In the genomic region with DNA sequence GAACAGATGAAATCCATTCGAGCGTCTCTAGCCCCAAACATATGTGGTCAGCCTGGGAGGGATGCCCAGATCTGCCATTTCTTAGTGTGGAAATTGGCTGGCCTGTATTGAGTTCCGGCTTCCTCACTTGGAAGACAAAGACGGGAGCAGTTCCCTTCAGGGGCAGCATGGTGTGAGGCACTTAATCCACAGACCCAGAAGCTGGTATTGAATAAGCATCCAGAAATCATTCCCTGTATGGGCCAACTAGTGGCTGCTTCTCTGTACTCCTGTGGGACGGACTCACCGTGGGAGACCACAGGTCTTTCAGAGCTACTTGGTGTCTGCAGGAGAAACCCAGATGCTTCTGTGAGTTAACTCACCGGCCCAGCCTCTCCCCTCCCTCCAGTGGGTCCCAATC, we compare ENCODE assay signal across 13 mouse cellular contexts. TPM values are rescaled to one million over a fixed set of nuclear protein-coding genes. Genes with fewer than 3 reads are reported as not detected.
A peak's percentile ranks its signal among the peaks of the same experiment; 100 is the strongest.
DNase-seq lines count a peak whose midpoint lies in the region; ATAC-seq and TF ChIP-seq lines count a peak whose summit lies in the region.
"Had no signal": no experiment of that assay in that cellular context is flagged by ENCODE, and none has a peak within 500 bp of the region (broad histone marks: within the 10 kb centered on the region; RNA-seq: fewer than 3 reads in every experiment).

No protein-coding gene starts in this region.

- no peak for DNase-seq in layer of hippocampus, adult 2 months (ENCODE audit: low spot score in 2 of 2)
- DNase-seq in layer of hippocampus, adult 9-11 months: no peak
- peak; percentile 78 for DNase-seq in cerebellum, adult 11 months
- no peak for DNase-seq in forebrain, embryonic 10.5 days (ENCODE audit: extremely low spot score, low spot score)
- peak; percentile 56 for DNase-seq in midbrain, embryonic 14.5 days
- no peak for DNase-seq in adrenal gland, postnatal 36 days
- no peak for DNase-seq in heart, adult 9 months (ENCODE audit: low spot score in 2 of 2)
- DNase-seq in frontal cortex, postnatal 14 days (ENCODE audit: low spot score in 2 of 2): no peak
- DNase-seq: gastrocnemius, postnatal 36 days; heart, postnatal 14 days; kidney, postnatal 14 days; liver, postnatal 0 days had no signal

- no peaks in the 10 kb centered on the region for H3K27me3 ChIP-seq in forebrain, embryonic 10.5 days (ENCODE audit: poor library complexity, severe bottlenecking)
- H3K27me3 ChIP-seq in midbrain, embryonic 14.5 days (ENCODE audit: control insufficient read depth, insufficient read depth, low read length): no peaks in the 10 kb centered on the region
- H3K27me3 ChIP-seq: stomach, embryonic 15.5 days had no signal

- WGBS in forebrain, embryonic 10.5 days: 61% methylated on average over 7 of the region's 7 CpGs
- 32% methylated on average over 7 of the region's 7 CpGs for WGBS in midbrain, embryonic 14.5 days

- H3K27ac ChIP-seq in layer of hippocampus, adult 2 months: no peak overlapping the region
- H3K27ac ChIP-seq in forebrain, embryonic 10.5 days: peak overlapping the region; percentile 44; the same call in 1 of the 2 replicates
- peak overlapping the region; percentile 13; the same call in 1 of the 2 replicates for H3K27ac ChIP-seq in midbrain, embryonic 14.5 days (replicated peaks; ENCODE audit: low read depth, low read length)
- H3K27ac ChIP-seq: stomach, embryonic 15.5 days had no signal

- H3K4me2 ChIP-seq in midbrain, embryonic 14.5 days (ENCODE audit: low read length): 0 out of 2 replicates have a peak overlapping the region, but pooled peaks have one; percentile 8
- H3K4me2 ChIP-seq: stomach, embryonic 15.5 days had no signal

- TF ChIP-seq CTCF in layer of hippocampus, adult 2 months (conservative IDR thresholded peaks at IDR 0.05): 0 out of 2 replicates have a peak, but pooled peaks have one; percentile 14

- no peak overlapping the region for H3K9ac ChIP-seq in midbrain, embryonic 14.5 days (replicated peaks; ENCODE audit: low read length)
- H3K9ac ChIP-seq: liver, postnatal 0 days; stomach, embryonic 15.5 days had no signal

- peaks cover 20% of the 10 kb centered on the region for H3K9me3 ChIP-seq in forebrain, embryonic 10.5 days
- H3K9me3 ChIP-seq in midbrain, embryonic 14.5 days (ENCODE audit: control insufficient read depth, low read length): no peaks in the 10 kb centered on the region
- H3K9me3 ChIP-seq: stomach, embryonic 15.5 days had no signal

- peaks cover 73% of the 10 kb centered on the region for H3K36me3 ChIP-seq in forebrain, embryonic 10.5 days (replicated peaks)
- H3K36me3 ChIP-seq in midbrain, embryonic 14.5 days (ENCODE audit: control insufficient read depth, insufficient read depth, low read length): peaks cover 6% of the 10 kb centered on the region; the same call in 1 of the 2 replicates
- H3K36me3 ChIP-seq: stomach, embryonic 15.5 days had no signal

- no peak overlapping the region for H3K4me3 ChIP-seq in layer of hippocampus, adult 2 months
- no peak overlapping the region for H3K4me3 ChIP-seq in forebrain, embryonic 10.5 days
- no peak overlapping the region for H3K4me3 ChIP-seq in midbrain, embryonic 14.5 days (replicated peaks; ENCODE audit: low read depth, low read length)
- H3K4me3 ChIP-seq: stomach, embryonic 15.5 days had no signal

- ATAC-seq in midbrain, embryonic 14.5 days (ENCODE audit: low FRiP score, low TSS enrichment): peak; percentile 44; the same call in 1 of the 2 replicates
- ATAC-seq: liver, postnatal 0 days had no signal

- peaks cover 28% of the 10 kb centered on the region for H3K4me1 ChIP-seq in forebrain, embryonic 10.5 days
- H3K4me1 ChIP-seq in midbrain, embryonic 14.5 days (ENCODE audit: control insufficient read depth, insufficient read depth, low read length): peaks cover 28% of the 10 kb centered on the region

RNA-seq across cellular contexts. Expression of gene Kif5c, which starts 8.5 kb away (rescaled TPM):
- 100 to 1,000 TPM; 467 to 553 TPM for total RNA-seq in layer of hippocampus, adult 2 months (2021)
- 30.9 and 35.8 TPM in 2 replicates for polyA plus RNA-seq in forebrain, embryonic 10.5 days (2016; fragmentation: Nextera tagmentation; extraction: Ambion mirVana)
- polyA plus RNA-seq in midbrain, embryonic 14.5 days (2014; fragmentation: Nextera tagmentation; extraction: Ambion mirVana): 221 and 251 TPM in 2 replicates
- 1 to 10 TPM; 4.8 to 5.4 TPM for total RNA-seq in adrenal gland, postnatal 36 days (2021)

Comparison
In these comparisons a context has a peak if more than half of its experiments do, and no peak if none do; other contexts are left out.
1. DNase-seq: peak in cerebellum, adult 11 months (single experiment) and midbrain, embryonic 14.5 days (single experiment); none in layer of hippocampus, adult 2 months (0 of 2), layer of hippocampus, adult 9-11 months (single experiment), forebrain, embryonic 10.5 days (single experiment), adrenal gland, postnatal 36 days (0 of 2), heart, adult 9 months (0 of 2) and frontal cortex, postnatal 14 days (0 of 2).
2. RNA of gene Kif5c, which starts 8.5 kb away (total RNA-seq): 467 to 553 TPM in layer of hippocampus, adult 2 months; 4.8 to 5.4 TPM in adrenal gland, postnatal 36 days; every median in the first group is over 10 times any median in the second.